Mouse (Mus musculus): ENCODE measurements around the gene Phactr3. TPM values are rescaled to one million over a fixed set of nuclear protein-coding genes. Genes with fewer than 3 reads are reported as not detected.
A peak's percentile ranks its signal among the peaks of the same experiment; 100 is the strongest.
"Not testable (repeated sequence)": the region's sequence is repeated elsewhere in the genome, so short reads cannot be mapped to it uniquely, and the experiment has no call there.

The Phactr3 gene
- 100 to 1,000 TPM; 148 TPM for total RNA-seq (2021)

DNA sequence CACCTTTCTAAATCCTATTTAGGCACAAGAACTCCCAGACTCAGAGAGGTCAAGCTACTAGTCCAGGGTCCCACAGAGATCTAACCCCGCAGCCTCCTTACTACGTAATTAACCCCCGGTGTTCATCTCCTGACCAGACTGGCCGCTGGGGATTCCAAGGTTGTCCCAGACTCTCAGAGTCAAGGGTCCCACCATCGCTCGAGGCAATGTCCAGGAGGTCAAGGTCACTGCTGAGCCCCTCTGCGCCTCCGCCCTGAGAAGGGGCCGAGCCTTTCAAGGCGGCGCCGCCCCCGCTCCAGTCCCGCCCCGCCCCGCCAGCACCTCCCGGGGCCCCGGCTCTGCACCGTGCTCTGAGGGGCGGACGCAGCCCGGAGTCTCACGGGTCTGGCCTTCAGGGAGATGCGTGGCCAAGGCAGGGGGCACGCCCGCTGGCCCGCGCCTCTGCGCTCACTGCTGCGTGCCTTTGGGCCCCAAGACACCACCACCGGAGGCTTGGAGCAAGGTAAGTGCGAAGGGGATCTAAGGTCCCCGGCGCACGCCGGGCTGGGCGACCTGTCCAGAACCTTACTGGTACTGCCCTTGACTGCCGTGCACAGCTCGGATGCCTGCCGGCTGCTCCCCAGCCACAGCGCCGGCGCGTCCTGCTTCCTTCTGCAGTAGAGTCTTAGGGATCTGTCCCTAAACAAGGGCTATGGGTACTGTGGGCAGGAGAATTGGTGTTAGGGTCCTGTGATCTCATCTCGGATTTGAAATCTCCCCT, at the start of gene Phactr3:
Gene Phactr3 (plus strand): TSS at position 175 of the 760 bp plus-strand sequence.
- DNase-seq (ENCODE audit: extremely low spot score in 1 of 2, low spot score in 1 of 2) = no peak

DNA sequence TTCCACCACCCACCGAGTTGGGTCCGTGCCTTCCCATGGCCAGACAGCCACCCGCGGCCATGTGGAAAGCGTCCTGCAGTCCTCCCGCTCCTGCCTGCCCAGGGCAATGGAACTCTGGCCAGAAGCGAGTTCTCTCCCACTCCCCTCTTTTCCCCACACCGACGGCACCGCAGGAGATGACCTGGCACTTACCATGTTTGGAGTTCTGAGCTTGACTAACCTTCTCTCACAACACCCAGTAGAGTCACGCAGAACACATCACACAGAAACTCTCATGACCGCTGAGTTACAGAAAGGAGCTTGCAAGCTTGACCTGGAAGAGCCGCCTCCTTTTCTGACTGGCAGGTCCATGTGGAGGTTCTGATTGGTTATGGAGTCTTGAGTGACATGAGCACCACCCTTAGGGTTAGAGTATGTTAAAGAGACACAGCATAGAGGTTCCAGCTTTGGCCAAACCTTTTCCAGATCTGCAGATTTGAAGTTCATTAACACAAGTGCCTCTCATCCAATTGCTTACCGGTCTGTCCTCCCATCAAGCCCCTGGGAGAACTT, 40.5 kb upstream of the Phactr3 start, which contains the start of gene Zfp931:
Gene Zfp931 (minus strand): TSS at position 311 of the 552 bp plus-strand sequence.
- DNase-seq (ENCODE audit: extremely low spot score in 1 of 2, low spot score in 1 of 2) = not testable (repeated sequence)

DNA sequence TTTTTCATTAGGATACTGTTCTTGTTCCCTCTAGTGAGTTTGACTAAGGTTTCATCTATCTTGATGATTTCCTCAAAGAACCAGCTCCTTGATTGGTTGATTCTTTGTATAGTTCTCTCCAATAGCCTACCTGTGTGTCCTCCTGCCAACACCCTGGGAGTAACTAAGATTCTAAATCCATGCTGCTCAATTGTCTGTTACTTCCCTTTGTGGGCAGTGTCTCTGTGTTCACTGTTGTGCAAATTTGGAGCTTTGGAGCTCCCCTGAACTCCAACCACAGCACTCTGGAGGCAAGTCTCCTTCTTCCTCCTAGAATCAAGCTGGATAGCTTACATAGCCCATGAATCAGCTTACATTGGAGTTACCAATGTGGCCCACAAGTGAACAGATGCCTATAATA, 29.2 kb upstream of the Phactr3 start:
- DNase-seq (ENCODE audit: extremely low spot score in 1 of 2, low spot score in 1 of 2) = no peak

DNA sequence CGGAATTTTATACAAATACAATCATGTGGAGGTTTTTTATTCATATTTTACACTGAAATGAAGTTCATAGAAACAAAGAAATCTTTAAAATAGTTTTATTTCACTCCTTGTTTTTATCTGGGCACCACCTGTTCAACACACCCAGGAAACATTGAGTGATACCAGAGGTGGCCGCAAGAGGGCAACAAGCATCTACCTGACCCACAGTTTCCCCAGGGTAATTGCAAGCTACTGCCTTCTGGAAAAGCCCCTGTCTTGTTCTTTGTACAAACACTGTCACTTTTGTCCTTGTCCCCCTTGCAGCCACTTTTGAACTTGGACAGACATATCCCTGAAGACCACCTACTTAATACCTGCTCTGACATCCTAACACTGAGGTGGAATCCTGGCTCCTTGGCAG, 20.8 kb upstream of the Phactr3 start:
- DNase-seq (ENCODE audit: extremely low spot score in 1 of 2, low spot score in 1 of 2) = peak; percentile 54 to 80

DNA sequence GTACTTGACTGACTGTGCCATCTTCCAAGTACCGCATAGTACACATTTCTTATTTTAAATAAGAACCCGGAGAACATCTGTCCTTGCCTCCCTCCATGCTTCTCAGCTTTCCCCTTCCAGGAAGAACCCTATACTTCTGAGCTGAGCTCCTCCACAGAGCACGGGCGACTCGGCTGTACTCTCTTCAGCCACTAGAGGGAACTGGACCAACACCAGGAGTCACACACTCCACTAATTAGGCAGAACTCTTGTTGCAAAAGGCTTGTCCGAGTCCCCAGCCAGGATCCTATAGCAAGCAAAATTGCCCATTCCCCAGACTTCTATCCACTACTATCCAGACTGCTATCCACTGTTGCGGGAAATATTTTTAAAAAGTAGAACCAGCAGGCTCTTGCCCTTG, 16.8 kb upstream of the Phactr3 start:
- peak in 1 of 2 experiments; percentile 72 for DNase-seq (ENCODE audit: extremely low spot score in 1 of 2, low spot score in 1 of 2)

DNA sequence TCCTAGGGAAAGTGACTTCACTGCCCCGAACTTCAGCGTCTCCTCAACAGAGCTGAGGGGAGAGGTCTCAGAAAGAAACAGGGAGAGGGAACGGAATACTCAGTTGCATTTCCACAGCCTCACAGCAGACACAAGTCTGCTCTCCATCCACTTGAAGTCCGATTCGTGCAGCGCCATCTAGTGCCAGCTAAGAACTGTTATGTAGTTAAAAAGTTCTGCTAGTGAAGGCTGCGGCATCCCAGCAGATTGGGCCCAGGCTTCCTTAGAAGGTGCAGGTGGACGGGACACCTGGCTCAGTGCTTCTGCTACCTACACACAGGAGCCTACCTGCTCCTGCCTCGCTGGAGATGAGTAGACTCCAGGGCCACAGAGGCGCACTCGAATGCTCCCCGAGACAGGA, 829 bp upstream of the Phactr3 start:
- DNase-seq (ENCODE audit: extremely low spot score in 1 of 2, low spot score in 1 of 2) = peak in 1 of 2 experiments; percentile 65

DNA sequence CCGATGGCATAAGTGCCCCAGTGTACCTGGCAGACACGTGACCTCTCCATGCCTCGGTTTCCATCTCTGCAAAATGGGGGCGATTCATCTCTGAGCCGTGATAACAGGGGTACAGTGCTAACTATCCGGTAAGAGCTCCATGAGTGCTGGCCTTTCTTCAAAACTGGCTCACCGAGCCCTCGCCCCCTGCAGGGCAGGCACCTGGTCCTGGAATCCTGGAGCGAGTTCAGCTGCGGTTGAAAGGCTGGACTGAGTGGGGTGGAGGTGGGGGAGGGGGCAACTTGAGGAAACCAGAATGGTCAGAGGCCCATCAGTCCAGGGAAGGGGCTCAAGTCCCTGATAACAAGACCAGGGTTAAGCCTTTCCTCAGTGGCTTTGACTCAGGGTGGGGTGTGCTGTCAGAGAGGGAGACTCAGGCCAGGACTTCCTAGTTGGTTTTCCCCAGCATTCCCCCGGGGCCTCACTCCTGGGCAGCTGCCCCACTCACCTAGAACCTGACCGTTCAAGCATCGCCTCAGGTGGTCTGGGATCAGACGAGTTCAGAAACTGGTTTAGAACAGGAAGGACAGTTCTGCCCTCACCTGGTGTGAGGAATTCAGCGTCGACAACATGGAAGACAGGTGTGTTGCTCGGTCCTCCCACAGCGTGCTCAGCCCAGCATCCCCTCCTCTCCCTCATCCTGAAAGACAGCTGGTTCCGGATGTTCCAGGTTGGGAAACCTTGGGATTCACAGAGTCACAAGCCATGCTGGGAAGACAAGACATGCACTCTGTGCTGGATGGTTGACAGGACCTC, 983 bp downstream of the Phactr3 start:
- DNase-seq (ENCODE audit: extremely low spot score in 1 of 2, low spot score in 1 of 2) = no peak

DNA sequence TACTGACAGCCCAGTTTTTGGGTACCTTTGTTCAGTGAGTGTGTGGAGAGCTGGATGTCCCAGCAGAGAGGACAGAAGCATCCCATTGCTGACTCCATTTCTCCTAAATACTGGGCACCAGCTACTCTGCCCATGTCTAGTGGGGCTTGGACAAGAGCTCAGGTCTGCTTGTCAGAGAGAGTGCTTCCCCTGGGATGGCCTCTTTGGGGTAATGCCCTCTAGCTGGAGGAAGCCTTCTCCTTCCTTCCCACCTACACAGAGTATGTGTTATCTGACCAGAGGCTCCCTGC, 1.5 kb downstream of the Phactr3 start:
- no peak for DNase-seq (ENCODE audit: extremely low spot score in 1 of 2, low spot score in 1 of 2)

DNA sequence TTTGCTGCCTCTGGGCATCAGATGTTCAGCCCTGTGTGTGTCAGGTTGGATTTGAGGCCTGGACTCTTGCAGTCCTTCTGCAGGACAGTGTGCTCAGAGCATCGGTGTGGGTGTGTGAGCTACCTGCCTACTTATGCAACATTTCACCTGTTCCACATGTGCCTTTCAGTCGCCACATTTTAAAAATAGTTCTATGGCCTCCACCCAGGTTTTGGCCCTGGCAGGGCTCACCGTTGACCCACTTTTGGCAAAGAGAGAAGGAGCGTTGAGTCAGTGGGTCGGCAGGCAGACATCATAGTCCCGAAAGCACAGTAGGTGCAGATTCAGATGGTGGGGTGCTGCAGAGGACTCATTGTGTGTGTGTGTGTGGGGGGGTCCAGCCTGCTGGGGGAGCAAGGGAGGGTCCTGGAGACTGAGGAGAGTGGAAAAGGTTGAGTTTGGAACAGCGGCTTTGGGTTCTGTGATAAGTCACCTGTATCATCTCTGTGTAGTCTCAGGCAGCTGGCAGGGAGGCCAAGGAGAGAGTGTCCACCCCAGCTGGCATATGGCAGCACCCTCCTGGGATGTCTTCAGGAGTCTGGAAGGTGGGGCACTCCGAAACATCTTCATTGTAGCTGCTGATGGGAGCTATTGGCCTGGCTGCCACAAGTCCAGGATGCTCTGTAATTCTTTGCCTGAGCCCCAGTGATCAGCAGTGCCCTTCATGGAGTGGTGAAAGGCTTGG, 2.0 kb downstream of the Phactr3 start:
- no peak for DNase-seq (ENCODE audit: extremely low spot score in 1 of 2, low spot score in 1 of 2)

DNA sequence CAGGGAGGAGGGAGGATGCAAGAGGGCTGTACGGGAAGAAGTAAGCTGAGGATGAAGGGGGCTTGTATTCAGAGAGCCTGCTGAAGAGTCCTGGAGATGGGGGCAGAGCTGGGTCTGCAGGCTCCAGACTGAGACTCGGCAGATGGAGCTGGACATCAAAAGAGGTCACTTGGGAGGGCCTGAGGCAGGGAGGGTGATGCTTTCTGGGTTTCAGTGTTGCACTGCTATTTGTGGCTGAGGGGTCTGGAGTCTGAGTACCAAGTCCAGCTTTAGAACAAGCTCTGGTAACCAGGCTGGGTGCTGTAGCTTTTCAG, 2.6 kb downstream of the Phactr3 start:
- no peak for DNase-seq (ENCODE audit: extremely low spot score in 1 of 2, low spot score in 1 of 2)

DNA sequence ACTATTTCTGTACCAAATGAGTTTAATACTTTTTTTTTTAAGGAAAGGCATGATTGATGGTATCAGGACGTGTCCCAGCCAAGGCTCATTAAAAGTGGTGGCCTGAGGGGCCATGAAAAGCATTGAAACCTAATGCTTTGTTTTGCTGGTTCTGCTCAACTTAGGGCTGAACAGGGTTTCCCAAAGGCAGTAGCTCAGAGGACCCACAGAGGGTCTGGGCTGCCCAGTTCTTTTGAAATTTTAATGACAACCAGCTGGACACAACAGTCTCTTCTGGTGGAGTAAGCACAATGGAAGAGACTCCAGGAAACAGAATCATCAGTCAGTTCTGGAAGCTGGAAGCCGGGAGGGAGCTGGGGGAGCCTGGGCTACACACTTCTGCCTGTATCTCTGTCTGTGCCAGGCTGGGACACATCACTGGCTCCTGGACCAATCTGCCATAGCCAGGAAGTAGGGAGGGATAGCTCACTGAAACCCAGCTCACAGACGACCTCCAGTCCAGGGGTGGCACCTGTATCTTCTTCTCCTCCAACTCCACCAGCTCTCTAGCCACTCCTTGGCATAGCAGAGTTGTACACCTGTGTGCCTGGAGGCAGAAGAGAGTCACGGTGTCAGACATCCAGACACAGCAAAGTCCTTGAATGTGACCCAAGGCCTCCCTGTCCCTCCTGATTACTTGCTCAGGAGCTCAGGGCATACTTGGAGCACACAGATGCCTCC, 3.3 kb downstream of the Phactr3 start:
- peak in 1 of 2 experiments; percentile 4 for DNase-seq (ENCODE audit: extremely low spot score in 1 of 2, low spot score in 1 of 2)

DNA sequence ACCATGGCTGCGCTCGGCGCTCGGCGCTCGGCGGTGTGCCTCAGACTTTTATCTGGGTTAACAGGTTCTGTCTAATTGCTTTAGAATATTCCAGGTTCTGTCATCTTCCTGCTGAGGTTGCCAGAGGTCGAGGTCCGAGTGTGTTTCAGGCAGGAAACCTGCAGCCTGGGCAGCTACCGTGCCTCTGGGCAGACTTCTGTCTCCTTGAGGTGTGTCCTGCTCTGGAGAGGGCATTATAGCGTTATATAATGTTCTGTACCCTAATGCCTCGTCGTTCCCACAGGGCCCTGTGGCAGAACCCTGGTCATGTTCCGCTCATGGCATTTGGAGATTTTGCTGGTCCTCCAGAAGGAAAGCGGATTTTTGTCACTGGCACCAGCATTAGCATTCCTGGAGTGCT, 4.7 kb downstream of the Phactr3 start:
- peak in 1 of 2 experiments; percentile 3 for DNase-seq (ENCODE audit: extremely low spot score in 1 of 2, low spot score in 1 of 2)

DNA sequence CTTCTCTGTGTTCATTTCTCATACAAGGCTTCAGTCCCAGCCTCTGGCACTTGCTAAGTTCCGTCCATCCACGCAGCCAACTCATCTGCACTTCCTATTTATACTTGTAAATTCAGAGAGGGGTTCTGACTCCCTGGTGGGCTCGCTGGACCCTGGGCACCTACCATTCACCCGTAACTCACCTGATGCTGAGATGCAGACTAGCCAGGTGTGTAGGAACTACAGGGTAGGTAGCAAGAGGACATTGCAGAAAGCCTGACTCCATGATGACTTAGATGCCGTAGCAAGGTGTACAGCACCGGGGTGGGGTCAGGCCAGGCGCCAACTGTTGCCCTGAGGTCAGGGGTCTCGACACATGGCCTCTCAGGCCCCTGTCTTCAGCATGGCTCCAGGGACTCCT, 6.7 kb downstream of the Phactr3 start:
- DNase-seq (ENCODE audit: extremely low spot score in 1 of 2, low spot score in 1 of 2) = peak in 1 of 2 experiments; percentile 6

DNA sequence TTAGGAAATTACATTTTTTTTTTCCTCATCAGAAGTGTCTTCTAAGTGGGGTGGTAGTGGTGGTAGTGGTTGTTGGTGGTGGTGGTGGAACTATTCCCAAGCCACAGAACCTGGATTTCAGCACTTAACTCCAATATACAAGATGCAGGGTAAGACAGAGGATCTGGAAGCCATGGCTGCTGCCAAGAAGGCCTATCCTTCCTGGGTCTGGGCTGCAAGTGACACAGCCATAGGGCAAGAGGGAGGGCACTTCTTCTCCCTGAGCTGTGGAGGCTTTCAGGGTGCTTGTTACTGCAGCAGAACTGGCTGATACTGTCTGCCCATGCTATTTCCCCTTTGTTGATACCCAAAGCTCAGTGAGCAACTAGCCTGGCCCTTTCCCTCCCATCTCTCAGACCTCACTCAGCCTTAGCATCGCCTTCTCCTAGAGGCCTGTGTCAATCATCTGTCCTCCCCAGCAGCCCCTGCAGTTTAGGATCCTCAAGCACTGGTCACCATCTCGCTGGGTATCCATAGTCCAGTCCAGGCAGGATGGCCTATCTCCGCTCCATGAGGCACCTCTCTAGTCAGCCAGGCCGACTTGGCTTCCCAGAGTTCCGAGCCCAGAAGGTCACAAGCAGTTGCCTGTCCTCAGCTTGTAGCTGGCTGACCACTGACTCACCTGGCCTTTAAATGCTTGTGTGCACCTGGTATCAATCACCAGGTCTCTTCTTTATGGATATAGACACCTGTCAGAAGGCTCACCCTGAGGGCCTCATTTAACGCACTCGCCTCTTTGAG, 7.5 kb downstream of the Phactr3 start:
- DNase-seq (ENCODE audit: extremely low spot score in 1 of 2, low spot score in 1 of 2) = peak; percentile 1 to 4

DNA sequence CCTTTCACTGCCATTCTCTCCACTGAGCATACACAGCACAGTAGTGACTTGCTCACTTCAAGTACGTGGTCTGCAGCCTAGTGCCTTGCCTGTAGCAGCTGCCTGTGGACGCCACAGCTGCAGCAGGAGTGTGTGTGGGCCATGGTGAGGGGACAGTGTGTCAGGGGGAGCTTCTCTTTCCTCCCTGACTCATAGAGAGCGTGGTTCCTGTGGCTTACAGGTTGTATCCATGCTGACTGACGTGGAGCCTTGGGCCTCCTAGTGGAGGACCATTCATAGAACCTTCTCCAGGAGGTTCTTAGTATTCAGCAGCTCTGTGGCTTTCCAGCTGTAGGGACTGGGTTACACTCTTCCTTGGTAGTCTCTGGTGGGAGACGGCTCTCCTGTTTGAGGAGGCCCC, 9.8 kb downstream of the Phactr3 start:
- peak; percentile 3 to 9 for DNase-seq (ENCODE audit: extremely low spot score in 1 of 2, low spot score in 1 of 2)

DNA sequence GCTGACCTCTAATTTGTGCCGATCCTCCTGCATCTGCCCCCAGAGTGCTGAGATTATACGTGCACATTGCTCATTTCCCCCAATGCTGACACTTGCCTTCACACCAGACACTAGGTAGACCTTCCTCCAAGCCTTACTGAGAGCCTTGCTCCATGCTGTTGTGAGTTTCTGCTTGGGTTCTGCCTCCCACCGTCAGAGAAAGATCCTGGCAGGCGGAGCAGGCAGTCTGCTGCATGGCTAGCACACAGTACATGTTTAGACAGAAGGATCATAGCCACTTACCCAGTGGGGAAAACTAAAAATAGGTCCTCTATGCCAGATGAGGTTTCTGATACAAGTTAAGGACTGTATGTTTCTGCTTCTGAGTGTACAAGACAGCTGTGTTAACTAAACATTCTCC, 10.4 kb downstream of the Phactr3 start:
- DNase-seq (ENCODE audit: extremely low spot score in 1 of 2, low spot score in 1 of 2) = peak in 1 of 2 experiments; percentile 14

DNA sequence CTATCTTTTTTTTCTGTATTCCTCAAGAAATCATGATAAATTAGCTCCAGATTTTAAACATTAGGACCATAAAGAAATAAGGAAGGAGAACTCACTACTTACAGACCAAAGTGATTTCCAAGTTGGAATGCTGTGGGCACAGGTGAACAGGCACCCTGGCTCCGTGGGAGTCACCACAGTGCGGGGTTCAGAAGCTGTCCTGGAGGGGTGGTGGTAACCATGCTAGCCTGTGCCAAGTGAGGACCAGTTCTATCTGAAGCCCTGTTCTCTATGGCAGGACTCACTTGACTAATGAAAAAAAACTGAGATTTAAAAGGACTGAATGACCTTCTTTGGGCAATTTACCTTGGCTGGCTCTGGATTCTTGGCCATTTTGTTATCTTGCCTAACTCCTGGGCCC, 10.9 kb downstream of the Phactr3 start:
- DNase-seq (ENCODE audit: extremely low spot score in 1 of 2, low spot score in 1 of 2) = peak in 1 of 2 experiments; percentile 6

DNA sequence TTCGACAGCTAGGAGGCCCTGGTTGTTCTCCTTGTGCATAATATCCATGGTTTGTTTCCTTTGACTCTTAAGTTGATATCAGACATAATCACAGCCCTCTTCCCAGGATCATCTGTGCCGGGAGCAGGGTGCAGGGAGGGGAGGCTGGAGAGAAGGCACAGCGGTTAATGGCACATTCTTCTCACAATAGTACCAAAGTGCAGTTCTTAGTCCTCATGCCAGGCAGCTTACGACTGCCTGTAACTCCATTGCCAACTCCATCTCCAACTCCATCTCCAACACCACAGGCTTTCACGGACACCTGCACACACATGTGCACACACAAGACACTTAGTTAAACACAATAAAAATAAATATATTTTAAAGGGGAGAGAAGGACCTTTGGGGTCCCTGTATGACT, 11.8 kb downstream of the Phactr3 start:
- DNase-seq (ENCODE audit: extremely low spot score in 1 of 2, low spot score in 1 of 2) = peak; percentile 0 to 4

DNA sequence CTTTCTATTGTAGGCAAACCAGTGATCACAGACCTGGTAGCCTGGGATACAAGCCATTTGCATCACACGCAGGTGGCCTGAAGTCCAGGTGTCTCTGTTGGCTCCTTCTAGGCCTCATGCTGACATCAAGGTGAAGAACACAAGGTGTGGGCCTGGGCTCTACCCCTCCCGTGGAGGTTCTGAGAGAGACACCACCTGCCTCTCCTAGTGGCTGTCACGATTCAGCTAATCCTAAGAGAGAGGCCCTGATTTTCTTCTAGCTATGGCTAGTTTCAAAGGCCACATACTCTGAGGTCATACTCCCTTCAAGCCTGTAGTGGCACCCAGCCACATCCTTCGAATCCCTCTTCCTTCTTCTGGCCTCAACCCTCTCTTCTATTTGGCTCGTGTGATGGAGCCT, 12.2 kb downstream of the Phactr3 start:
- DNase-seq (ENCODE audit: extremely low spot score in 1 of 2, low spot score in 1 of 2) = peak in 1 of 2 experiments; percentile 5
